Mouse (Mus musculus) retina, embryonic 14.5 days (tissue): ENCODE data around the gene Nexn.
A peak's percentile ranks its signal among the peaks of the same experiment; 100 is the strongest.

Source experiments
- DNase-seq: peaks from one replicate; pipeline ENCODE4 v3.0.0-alpha.2; 2015; ENCODE audit warnings: low spot score

The Nexn gene

DNA sequence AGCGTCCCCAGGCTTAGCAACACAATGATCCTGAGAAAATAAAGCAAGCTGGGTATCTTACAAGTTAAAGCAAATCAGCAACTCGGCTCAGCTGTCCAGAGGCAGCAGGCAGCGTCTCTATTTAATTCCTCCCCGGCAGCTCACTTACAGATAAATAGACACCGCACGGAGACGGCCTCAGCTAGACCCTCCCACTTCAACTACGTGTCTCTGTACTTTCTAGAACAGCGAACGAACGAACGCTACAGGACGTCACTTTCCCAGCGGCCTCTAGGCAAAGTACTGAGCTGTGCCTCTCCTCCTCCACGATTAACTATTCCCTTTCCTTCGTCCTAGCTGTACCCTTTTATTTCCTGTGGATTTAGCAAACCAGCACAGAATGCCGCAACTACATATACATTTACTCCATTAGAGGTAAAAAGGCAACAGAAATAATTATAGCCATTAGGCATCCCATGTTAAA lies 72.5 kb downstream of the Nexn start:
- peak; percentile 82 for DNase-seq

DNA sequence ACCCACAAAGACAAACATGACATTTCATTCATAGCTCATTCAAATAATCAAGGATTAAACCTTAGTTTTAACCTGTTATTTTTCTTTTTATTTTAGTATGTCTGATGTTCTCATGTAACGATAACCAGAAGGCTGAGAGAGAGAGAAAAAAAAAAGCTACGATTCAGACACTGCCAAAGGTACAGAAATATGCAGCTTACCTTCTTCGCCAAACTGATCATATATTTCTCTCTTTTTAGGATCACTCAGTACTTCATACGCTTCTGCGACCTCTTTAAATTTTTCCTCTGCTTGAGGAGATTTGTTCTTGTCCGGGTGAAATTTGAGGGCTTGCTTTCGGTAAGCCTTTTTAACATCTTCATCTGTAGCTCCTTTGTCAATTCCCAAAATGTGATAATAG lies 73.0 kb downstream of the Nexn start:
- no peak for DNase-seq

GRCm38 (mm10) chr3:152192238-152192931 lies 73.8 kb downstream of the Nexn start:
- no peak for DNase-seq

GRCm38 (mm10) chr3:152191791-152192237 lies 74.3 kb downstream of the Nexn start:
- no peak for DNase-seq

DNA sequence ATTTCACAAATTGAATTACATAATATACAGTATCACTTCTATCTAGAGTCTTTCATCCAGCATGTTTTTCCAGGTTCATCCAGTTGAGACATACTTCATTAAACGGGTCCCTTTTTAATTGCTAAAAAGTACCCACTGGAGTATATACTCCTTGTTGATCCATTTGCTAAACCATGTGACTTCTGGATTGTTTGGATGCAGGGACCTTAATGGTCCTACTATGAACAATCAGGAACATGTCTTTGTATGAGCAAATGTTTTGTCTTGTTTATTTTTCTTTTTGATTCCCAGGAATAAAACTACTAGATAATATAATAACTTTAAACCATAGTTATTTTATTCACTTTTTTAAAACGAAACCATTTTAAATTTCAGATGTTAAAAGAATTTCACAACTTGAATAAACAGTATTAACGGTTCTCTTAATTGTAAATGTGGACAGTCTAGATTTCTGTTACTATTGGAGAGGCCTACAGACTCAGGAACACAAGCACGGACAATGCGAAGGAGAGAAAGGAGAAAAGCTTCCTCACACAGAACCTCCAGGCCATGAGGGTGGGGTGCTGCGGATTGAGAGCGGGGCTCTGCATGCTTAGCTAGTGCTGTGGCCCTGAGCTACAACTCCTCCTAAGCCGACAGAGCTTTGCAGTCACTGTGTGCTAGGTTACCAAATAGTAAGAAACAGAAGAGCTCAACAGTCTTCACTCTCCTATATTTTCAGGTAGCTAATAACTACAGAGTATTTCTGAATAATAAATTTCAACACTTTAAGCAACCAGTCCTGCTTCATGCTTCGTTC lies 75.3 kb downstream of the Nexn start:
- DNase-seq = no peak

GRCm38 (mm10) chr3:152189306-152189705 lies 76.8 kb downstream of the Nexn start:
- DNase-seq = no peak
